Mouse (Mus musculus): ENCODE measurements around the gene Prss56. TPM values are rescaled to one million over a fixed set of nuclear protein-coding genes. Genes with fewer than 3 reads are reported as not detected.

The Prss56 gene
- polyA plus RNA-seq, 2 experiments = 0.18 to 0.22 TPM

GRCm38 (mm10) chr1:87230606-87231005 is 47.5 kb downstream of the Prss56 start:
- Histone ChIP-seq H3K27ac (replicated peaks; ENCODE audit: low read depth, low read length) (no peak overlapping the region), H3K4me1 (ENCODE audit: control insufficient read depth, insufficient read depth, low read length) (no peaks in the 10 kb centered on the region), H3K9me3 (ENCODE audit: control insufficient read depth, low read length) (no peaks in the 10 kb centered on the region), H3K4me3 (replicated peaks; ENCODE audit: low read length) (no peak overlapping the region), H3K4me2 (replicated peaks; ENCODE audit: low read depth, low read length, severe bottlenecking) (no peak overlapping the region), H3K27me3 (ENCODE audit: control insufficient read depth, insufficient read depth, low read length) (no peaks in the 10 kb centered on the region), H3K36me3 (ENCODE audit: control insufficient read depth, insufficient read depth, low read length) (peaks cover 86% of the 10 kb centered on the region), H3K9ac (ENCODE audit: low read depth, low read length, severe bottlenecking) (no peak overlapping the region)
- DNase-seq (ENCODE audit: low spot score) = no peak
- 93% methylated on average over 5 of the region's 5 CpGs for WGBS
- TF ChIP-seq POLR2A (IDR thresholded peaks at IDR 0.05; ENCODE audit: borderline replicate concordance, extremely low read depth, insufficient read depth, insufficient read length) = no peak
- no peak for ATAC-seq (ENCODE audit: low FRiP score, low read depth)

GRCm38 (mm10) chr1:87232197-87232596 is 49.1 kb downstream of the Prss56 start:
- H3K9ac ChIP-seq (ENCODE audit: low read depth, low read length, severe bottlenecking) = no peak overlapping the region
- no peaks in the 10 kb centered on the region for H3K4me1 ChIP-seq (ENCODE audit: control insufficient read depth, insufficient read depth, low read length)
- DNase-seq (ENCODE audit: low spot score) = no peak
- TF ChIP-seq POLR2A (IDR thresholded peaks at IDR 0.05; ENCODE audit: borderline replicate concordance, extremely low read depth, insufficient read depth, insufficient read length) = no peak
- no peaks in the 10 kb centered on the region for H3K27me3 ChIP-seq (ENCODE audit: control insufficient read depth, insufficient read depth, low read length)
- no peak overlapping the region for H3K4me3 ChIP-seq (replicated peaks; ENCODE audit: low read length)
- H3K4me2 ChIP-seq (replicated peaks; ENCODE audit: low read depth, low read length, severe bottlenecking) = no peak overlapping the region
- H3K27ac ChIP-seq (replicated peaks; ENCODE audit: low read depth, low read length) = no peak overlapping the region
- no peaks in the 10 kb centered on the region for H3K9me3 ChIP-seq (ENCODE audit: control insufficient read depth, low read length)
- no peak for ATAC-seq (ENCODE audit: low FRiP score, low read depth)
- peaks cover 76% of the 10 kb centered on the region for H3K36me3 ChIP-seq (ENCODE audit: control insufficient read depth, insufficient read depth, low read length)
- WGBS = 70% methylated on average over 7 of the region's 7 CpGs

Other genes with a start within 250 kb of the Prss56 start
- not detected in 2 replicates for gene Alppl2, start 93.4 kb upstream of the Prss56 start, polyA plus RNA-seq (2012; rRNA removed)
- not detected in 2 replicates for gene Alppl2, start 93.4 kb upstream of the Prss56 start, polyA plus RNA-seq (2014; fragmentation: Nextera tagmentation; extraction: Ambion mirVana)
- gene Alpi, start 81.7 kb upstream of the Prss56 start, polyA plus RNA-seq (2012; rRNA removed) = 0.05 and 0.19 TPM in 2 replicates
- 0.10 TPM in 1 of 2 replicates, not detected in the other for gene Alpi, start 81.7 kb upstream of the Prss56 start, polyA plus RNA-seq (2014; fragmentation: Nextera tagmentation; extraction: Ambion mirVana)
- gene Akp3, start 58.3 kb upstream of the Prss56 start, polyA plus RNA-seq (2012; rRNA removed) = 0.04 and 0.11 TPM in 2 replicates
- not detected in 2 replicates for gene Akp3, start 58.3 kb upstream of the Prss56 start, polyA plus RNA-seq (2014; fragmentation: Nextera tagmentation; extraction: Ambion mirVana)
- gene Ecel1, start 26.8 kb upstream of the Prss56 start, polyA plus RNA-seq (2012; rRNA removed) = 1.4 and 2.0 TPM in 2 replicates
- 0.61 and 1.0 TPM in 2 replicates for gene Ecel1, start 26.8 kb upstream of the Prss56 start, polyA plus RNA-seq (2014; fragmentation: Nextera tagmentation; extraction: Ambion mirVana)
- gene Chrnd, start 7.3 kb downstream of the Prss56 start, polyA plus RNA-seq (2012; rRNA removed) = 12.4 and 13.2 TPM in 2 replicates
- gene Chrnd, start 7.3 kb downstream of the Prss56 start, polyA plus RNA-seq (2014; fragmentation: Nextera tagmentation; extraction: Ambion mirVana) = 3.6 and 6.2 TPM in 2 replicates
- gene Chrng, start 21.3 kb downstream of the Prss56 start, polyA plus RNA-seq (2012; rRNA removed) = 44.7 and 50.8 TPM in 2 replicates
- gene Chrng, start 21.3 kb downstream of the Prss56 start, polyA plus RNA-seq (2014; fragmentation: Nextera tagmentation; extraction: Ambion mirVana) = 18.2 and 29.3 TPM in 2 replicates
- gene Eif4e2, start 30.6 kb downstream of the Prss56 start, polyA plus RNA-seq (2012; rRNA removed) = 84.7 and 118 TPM in 2 replicates
- gene Eif4e2, start 30.6 kb downstream of the Prss56 start, polyA plus RNA-seq (2014; fragmentation: Nextera tagmentation; extraction: Ambion mirVana) = 139 and 144 TPM in 2 replicates
- 2.3 TPM in 2 replicates for gene Efhd1, start 81.0 kb downstream of the Prss56 start, polyA plus RNA-seq (2012; rRNA removed)
- 2.2 and 2.5 TPM in 2 replicates for gene Efhd1, start 81.0 kb downstream of the Prss56 start, polyA plus RNA-seq (2014; fragmentation: Nextera tagmentation; extraction: Ambion mirVana)
- gene Gigyf2, start 143.7 kb downstream of the Prss56 start, polyA plus RNA-seq (2012; rRNA removed) = 64.0 and 65.6 TPM in 2 replicates
- gene Gigyf2, start 143.7 kb downstream of the Prss56 start, polyA plus RNA-seq (2014; fragmentation: Nextera tagmentation; extraction: Ambion mirVana) = 47.7 and 57.5 TPM in 2 replicates
- 0.32 and 0.44 TPM in 2 replicates for gene Kcnj13, start 211.4 kb downstream of the Prss56 start, polyA plus RNA-seq (2012; rRNA removed)
- gene Kcnj13, start 211.4 kb downstream of the Prss56 start, polyA plus RNA-seq (2014; fragmentation: Nextera tagmentation; extraction: Ambion mirVana) = 1.2 and 1.3 TPM in 2 replicates

Measured in limb, embryonic 14.5 days (tissue).